Mouse (Mus musculus) intestine, postnatal 0 days (tissue): Measurements from ENCODE around the gene Tmem221. TPM values are rescaled to one million over a fixed set of nuclear protein-coding genes. Genes with fewer than 3 reads are reported as not detected.
"Not testable (repeated sequence)": the region's sequence is repeated elsewhere in the genome, so short reads cannot be mapped to it uniquely, and the experiment has no call there.

Source experiments
- ATAC-seq: fragments of 200-750 bp; cut with Nextera tagmentation; 2 replicates; pipeline ENCODE4 v1.8.0; 2017; ENCODE audit warnings: mild to moderate bottlenecking, moderate TSS enrichment, moderate library complexity
- H3K27ac ChIP-seq: fragments of 300-500 bp; sonication (generic); 2 replicates; pipeline ENCODE4 v1.5.1; 2014; ENCODE audit warnings: mild to moderate bottlenecking, low read depth, low read length, moderate library complexity
- H3K27me3 ChIP-seq: fragments of 300-500 bp; sonication (generic); replicated peaks from 2 replicates; pipeline ENCODE4 v1.6.1; 2014; ENCODE audit warnings: low read length, mixed read lengths; ENCODE audit not compliant: control insufficient read depth, insufficient read depth
- H3K36me3 ChIP-seq: fragments of 300-500 bp; sonication (generic); 2 replicates; pipeline ENCODE4 v1.6.1; 2014; ENCODE audit warnings: mild to moderate bottlenecking, moderate library complexity; ENCODE audit not compliant: control insufficient read depth, insufficient read depth
- H3K4me1 ChIP-seq: fragments of 300-500 bp; sonication (generic); replicated peaks from 2 replicates; pipeline ENCODE4 v1.6.1; 2014; ENCODE audit warnings: antibody characterized with exemption, low read length, mixed read lengths; ENCODE audit not compliant: control insufficient read depth, insufficient read depth
- H3K4me2 ChIP-seq: fragments of 300-500 bp; sonication (generic); replicated peaks from 2 replicates; pipeline ENCODE4 v1.6.1; 2014; ENCODE audit warnings: low read depth, mild to moderate bottlenecking, moderate library complexity
- H3K4me3 ChIP-seq: fragments of 300-500 bp; sonication (generic); 2 replicates; pipeline ENCODE4 v1.5.1; 2014; ENCODE audit warnings: low read depth, low read length
- H3K9ac ChIP-seq: fragments of 300-500 bp; sonication (generic); 2 replicates; pipeline ENCODE4 v1.6.1; 2014; ENCODE audit warnings: mild to moderate bottlenecking, low read depth, low read length
- H3K9me3 ChIP-seq: fragments of 300-500 bp; sonication (generic); 2 replicates; pipeline ENCODE4 v1.6.1; 2016; ENCODE audit warnings: mixed run types; ENCODE audit not compliant: control insufficient read depth
- CTCF ChIP-seq: sonication (generic); IDR thresholded peaks from 2 replicates; pipeline ENCODE4 v1.5.1; 2016; ENCODE audit warnings: low read depth, mild to moderate bottlenecking, control low read depth, antibody characterized with exemption, moderate library complexity
- WGBS: fragments of 180-500 bp; shearing (Covaris S2); extraction: QIAGEN DNeasy Blood & Tissue Kit; methylation state at CpG from one replicate; pipeline ENCODE4 v1.1.7; 2014; 5-methylcytosine and 5-hydroxymethylcytosine counted together
- polyA plus RNA-seq: library from polyadenylated mRNA; unstranded; fragments of >200 nt; fragmentation: Nextera tagmentation; extraction: Ambion mirVana; gene quantifications from 2 replicates; pipeline ENCODE4 v1.2.1, GENCODE M21; 2015

The Tmem221 gene
- polyA plus RNA-seq, 1 experiment from 2014 or later = 0.66 TPM

GRCm38 (mm10) chr8:71527162-71527870 is 31.4 kb downstream of the Tmem221 start:
- ATAC-seq = no peak
- Histone ChIP-seq H3K4me1 (no peaks in the 10 kb centered on the region), H3K4me3 (no peak overlapping the region), H3K36me3 (no peaks in the 10 kb centered on the region), H3K4me2 (no peak overlapping the region), H3K27ac (no peak overlapping the region), H3K9me3 (no peaks in the 10 kb centered on the region), H3K27me3 (peaks cover 20% of the 10 kb centered on the region), H3K9ac (no peak overlapping the region)
- 57% methylated on average over 3 of the region's 3 CpGs for WGBS
- no peak for TF ChIP-seq CTCF

- no peaks in the 10 kb centered on the region for H3K4me1 ChIP-seq
- no peaks in the 10 kb centered on the region for H3K36me3 ChIP-seq
- no peak overlapping the region for H3K4me3 ChIP-seq
- H3K27me3 ChIP-seq = peaks cover 20% of the 10 kb centered on the region
- 37% methylated on average over 6 of the region's 6 CpGs for WGBS
- no peak for ATAC-seq
- H3K27ac ChIP-seq = no peak overlapping the region
- no peak overlapping the region for H3K4me2 ChIP-seq
- no peak overlapping the region for H3K9ac ChIP-seq
- TF ChIP-seq CTCF = no peak
- no peaks in the 10 kb centered on the region for H3K9me3 ChIP-seq
Observed at GRCm38 (mm10) chr8:71526272-71526671, 32.4 kb downstream of the Tmem221 start.

GRCm38 (mm10) chr8:71525226-71526050 is 33.2 kb downstream of the Tmem221 start, which contains the start of gene Ccdc194:
TSS of gene Ccdc194 (minus strand) at chr8:71525711.
- H3K4me3 ChIP-seq = peak within 1 kb of the TSS; percentile 2; the same call in 1 of the 2 replicates
- 16% methylated on average over 46 of the region's 46 CpGs for WGBS
- H3K27ac ChIP-seq = no peak within 1 kb of the TSS
- peak within 1 kb of the TSS; percentile 17; the same call in 1 of the 2 replicates for H3K4me2 ChIP-seq
- no peak for ATAC-seq
- H3K9ac ChIP-seq = no peak within 1 kb of the TSS
- no peaks in the 10 kb centered on the region for H3K4me1 ChIP-seq
- no peak for TF ChIP-seq CTCF
- peaks cover 20% of the 10 kb centered on the region for H3K27me3 ChIP-seq
- H3K36me3 ChIP-seq = no peaks in the 10 kb centered on the region
- H3K9me3 ChIP-seq = no peaks in the 10 kb centered on the region

GRCm38 (mm10) chr8:71521634-71522033 is 37.0 kb downstream of the Tmem221 start:
- WGBS = 3% methylated on average over 17 of the region's 17 CpGs
- peak; percentile 78 for ATAC-seq
- peak; percentile 99 for TF ChIP-seq CTCF
- H3K36me3 ChIP-seq = no peaks in the 10 kb centered on the region
- peaks cover 19% of the 10 kb centered on the region for H3K27me3 ChIP-seq
- no peak overlapping the region for H3K27ac ChIP-seq
- H3K4me2 ChIP-seq = peak overlapping the region; percentile 6; the same call in 1 of the 2 replicates
- H3K4me3 ChIP-seq = no peak overlapping the region
- H3K9ac ChIP-seq = no peak overlapping the region
- no peaks in the 10 kb centered on the region for H3K9me3 ChIP-seq
- H3K4me1 ChIP-seq = no peaks in the 10 kb centered on the region

- WGBS = 37% methylated on average over 8 of the region's 10 CpGs
- not testable (repeated sequence) for ATAC-seq, H3K4me2 ChIP-seq, H3K4me1 ChIP-seq, H3K27me3 ChIP-seq, H3K36me3 ChIP-seq, H3K27ac ChIP-seq, H3K9ac ChIP-seq, H3K4me3 ChIP-seq, H3K9me3 ChIP-seq
- TF ChIP-seq CTCF = peak; percentile 74
Observed at GRCm38 (mm10) chr8:71519037-71519825, 39.4 kb downstream of the Tmem221 start.

GRCm38 (mm10) chr8:71516786-71517185 is 41.9 kb downstream of the Tmem221 start:
- no peak overlapping the region for H3K4me2 ChIP-seq
- H3K9ac ChIP-seq = no peak overlapping the region
- H3K9me3 ChIP-seq = no peaks in the 10 kb centered on the region
- TF ChIP-seq CTCF = no peak
- H3K36me3 ChIP-seq = no peaks in the 10 kb centered on the region
- ATAC-seq = no peak
- H3K4me1 ChIP-seq = no peaks in the 10 kb centered on the region
- 12% methylated on average over 6 of the region's 6 CpGs for WGBS
- no peak overlapping the region for H3K27ac ChIP-seq
- no peaks in the 10 kb centered on the region; the same call in 1 of the 2 replicates for H3K27me3 ChIP-seq
- H3K4me3 ChIP-seq = no peak overlapping the region
